Mouse (Mus musculus): ENCODE data around the gene Chst8. TPM values are rescaled to one million over a fixed set of nuclear protein-coding genes. Genes with fewer than 3 reads are reported as not detected.

Chst8 gene
- total RNA-seq, 1 experiment = 2.7 TPM

DNA sequence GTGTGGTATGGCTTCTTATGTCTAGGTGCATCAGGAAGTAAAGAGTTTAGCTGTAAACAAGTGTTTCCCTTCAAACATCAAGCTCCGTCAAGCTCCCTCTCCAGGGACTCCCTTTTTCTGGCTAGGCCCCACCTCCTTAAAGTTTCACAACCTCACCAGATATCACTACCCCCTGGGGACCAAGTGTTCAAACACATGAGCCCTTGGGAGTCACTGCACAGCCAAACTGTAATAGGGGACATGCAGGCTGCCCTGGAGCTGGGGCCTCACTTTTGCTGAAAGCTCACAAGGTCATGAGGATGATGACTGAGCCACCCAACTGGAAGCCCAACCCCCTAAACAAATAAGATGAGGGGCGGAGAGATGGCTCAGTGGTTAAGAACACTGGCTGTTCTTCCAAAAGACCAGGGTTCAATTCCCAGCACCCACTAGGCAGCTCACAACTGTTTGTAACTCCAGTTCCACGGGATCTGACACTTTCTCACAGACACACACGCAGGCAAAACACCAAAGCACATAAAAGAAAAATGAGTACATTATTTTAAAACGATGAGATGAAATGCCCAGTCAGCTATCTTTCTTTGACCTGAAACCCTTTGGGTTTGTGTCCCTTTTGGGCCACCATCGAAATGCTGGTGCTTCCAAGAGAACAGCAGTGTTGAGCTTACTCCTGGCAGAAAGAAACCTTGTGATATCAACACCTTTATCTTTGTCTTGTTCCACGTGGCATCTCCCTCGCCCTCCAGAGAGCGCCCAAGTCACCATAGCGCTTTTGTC is 179.4 kb downstream of the Chst8 start:
- TF ChIP-seq HCFC1 (IDR thresholded peaks at IDR 0.05; ENCODE audit: borderline replicate concordance, insufficient read depth, low read length) = no peak
- TF ChIP-seq ZC3H11A (IDR thresholded peaks at IDR 0.05; ENCODE audit: borderline replicate concordance, low read depth, low read length) = no peak
- 0 out of 2 replicates have a peak, but pooled peaks have one; percentile 58 for TF ChIP-seq MAFK (IDR thresholded peaks at IDR 0.05; ENCODE audit: insufficient read depth, low read depth, low read length)
- peaks cover 0 to 22% of the 10 kb centered on the region in 2 experiments; a peak in 2 of 4 replicates for H3K4me1 ChIP-seq (ENCODE audit: control insufficient read depth in 2 of 2, insufficient read depth in 2 of 2, low read length in 2 of 2, poor library complexity in 1 of 2)
- no peak overlapping the region for H3K9ac ChIP-seq (ENCODE audit: insufficient read depth, low read depth, low read length, poor library complexity, severe bottlenecking)
- no peak overlapping the region for H3K27ac ChIP-seq (ENCODE audit: insufficient read depth, low read depth, low read length, poor library complexity, severe bottlenecking)
- in situ Hi-C loops (cut with MboI; ENCODE audit: low sequenced_read_pairs in 2 of 2, unreplicated experiment in 2 of 2) = no loop called here
- H3K9me3 ChIP-seq (ENCODE audit: control insufficient read depth, insufficient read depth, low read depth, low read length) = no peaks in the 10 kb centered on the region
- no peak overlapping the region for H3K4me3 ChIP-seq (ENCODE audit: insufficient read depth in 1 of 2, low read depth in 1 of 2, low read length in 2 of 2, poor library complexity in 1 of 2, severe bottlenecking in 1 of 2)
- no peak for DNase-seq (ENCODE audit: low read depth, low spot score)
- no peaks in the 10 kb centered on the region for H3K36me3 ChIP-seq (ENCODE audit: control insufficient read depth, insufficient read depth, low read length, poor library complexity, severe bottlenecking)

DNA sequence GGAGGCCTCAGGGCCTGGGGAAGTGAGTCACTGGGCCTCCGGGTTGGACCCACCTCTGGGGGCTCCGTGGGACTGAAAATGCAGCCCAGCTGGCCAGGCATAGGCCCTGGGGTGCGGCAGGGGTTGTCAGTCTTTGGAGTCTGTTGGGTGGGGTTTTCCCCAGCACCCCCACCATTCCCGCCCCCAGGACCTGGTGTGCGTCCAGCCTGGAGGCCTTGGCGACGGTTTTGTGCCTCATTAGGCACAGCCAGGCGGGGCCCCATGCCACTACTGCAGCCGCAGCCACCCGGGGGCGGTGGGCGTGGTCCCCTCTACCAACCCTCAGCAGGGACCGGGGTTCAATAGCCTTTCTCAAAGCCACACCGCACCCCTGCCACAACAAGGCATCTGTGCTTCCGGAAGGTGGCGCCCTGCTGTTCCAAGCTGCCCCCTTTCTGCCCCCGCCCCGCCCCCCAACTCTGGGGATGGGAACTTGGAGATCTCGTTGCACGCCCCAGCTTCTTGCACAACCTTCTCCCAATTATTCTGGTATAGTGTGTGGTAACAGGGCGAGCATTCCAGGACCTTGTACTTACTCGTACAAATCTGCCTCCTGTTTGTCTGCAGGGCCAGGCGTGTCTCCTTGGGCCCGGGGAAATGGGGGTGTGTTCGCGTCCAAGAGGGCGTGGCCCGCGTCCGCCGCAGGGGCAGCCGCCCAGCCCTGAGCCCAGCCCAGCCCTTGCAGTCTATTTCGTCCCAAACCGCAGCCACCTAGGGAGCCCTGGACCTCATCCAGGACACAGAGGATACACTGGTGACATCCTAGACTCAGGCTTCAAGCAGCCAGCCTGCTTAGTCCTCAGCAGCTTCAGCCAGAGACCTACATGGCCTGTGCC is 182.1 kb downstream of the Chst8 start:
- peak overlapping the region; percentile 42; the same call in 1 of the 2 replicates for H3K9ac ChIP-seq (ENCODE audit: insufficient read depth, low read depth, low read length, poor library complexity, severe bottlenecking)
- no peaks in the 10 kb centered on the region for H3K36me3 ChIP-seq (ENCODE audit: control insufficient read depth, insufficient read depth, low read length, poor library complexity, severe bottlenecking)
- peak overlapping the region; percentile 49 to 65 for H3K4me3 ChIP-seq (ENCODE audit: insufficient read depth in 1 of 2, low read depth in 1 of 2, low read length in 2 of 2, poor library complexity in 1 of 2, severe bottlenecking in 1 of 2)
- no peaks in the 10 kb centered on the region for H3K9me3 ChIP-seq (ENCODE audit: control insufficient read depth, insufficient read depth, low read depth, low read length)
- H3K4me1 ChIP-seq (ENCODE audit: control insufficient read depth in 2 of 2, insufficient read depth in 2 of 2, low read length in 2 of 2, poor library complexity in 1 of 2) = peaks cover 0 to 16% of the 10 kb centered on the region in 2 experiments; a peak in 2 of 4 replicates
- H3K27ac ChIP-seq (ENCODE audit: insufficient read depth, low read depth, low read length, poor library complexity, severe bottlenecking) = peak overlapping the region; percentile 70
- in situ Hi-C loops (cut with MboI; ENCODE audit: low sequenced_read_pairs in 2 of 2, unreplicated experiment in 2 of 2) = no loop called here
- no peak for TF ChIP-seq MAFK (IDR thresholded peaks at IDR 0.05; ENCODE audit: insufficient read depth, low read depth, low read length)
- no peak for TF ChIP-seq ZC3H11A (IDR thresholded peaks at IDR 0.05; ENCODE audit: borderline replicate concordance, low read depth, low read length)
- no peak for TF ChIP-seq ZNF384 (IDR thresholded peaks at IDR 0.05; ENCODE audit: low read depth, low read length)
- TF ChIP-seq CHD2 (IDR thresholded peaks at IDR 0.05; ENCODE audit: low read depth, low read length) = no peak
- no peak for TF ChIP-seq HCFC1 (IDR thresholded peaks at IDR 0.05; ENCODE audit: borderline replicate concordance, insufficient read depth, low read length)
- no peak for DNase-seq (ENCODE audit: low read depth, low spot score)

DNA sequence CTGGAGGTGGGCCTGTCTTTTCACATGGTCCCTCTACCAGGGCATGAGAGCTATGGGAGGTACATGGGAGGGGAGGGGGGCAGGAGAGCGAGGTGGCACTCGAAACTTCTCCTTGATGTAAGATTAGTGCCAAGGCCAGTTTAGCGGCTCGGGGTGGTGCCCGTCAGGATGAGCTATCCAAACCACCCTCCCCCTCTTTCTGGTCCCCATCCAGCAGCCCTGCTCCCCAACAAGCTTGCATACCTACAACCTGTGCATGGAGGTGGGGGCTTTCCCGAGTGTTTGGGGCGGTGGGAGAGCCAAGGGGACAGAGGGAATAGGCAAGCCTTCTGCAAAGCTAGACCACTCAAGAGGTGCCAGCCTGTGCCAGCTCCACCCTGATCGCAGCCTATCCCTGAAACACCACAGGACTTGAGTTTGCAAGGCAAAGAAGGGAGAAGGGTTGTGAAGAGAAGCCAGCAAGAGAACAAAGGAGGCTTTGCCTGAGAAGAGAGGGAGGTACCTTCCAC is 182.8 kb downstream of the Chst8 start:
- in situ Hi-C loops (cut with MboI; ENCODE audit: low sequenced_read_pairs in 2 of 2, unreplicated experiment in 2 of 2) = no loop called here
- Histone ChIP-seq H3K27ac (ENCODE audit: insufficient read depth, low read depth, low read length, poor library complexity, severe bottlenecking) (peak overlapping the region; percentile 70), H3K4me1 (ENCODE audit: control insufficient read depth in 2 of 2, insufficient read depth in 2 of 2, low read length in 2 of 2, poor library complexity in 1 of 2) (peaks cover 0 to 19% of the 10 kb centered on the region in 2 experiments; a peak in 2 of 4 replicates), H3K4me3 (ENCODE audit: insufficient read depth in 1 of 2, low read depth in 1 of 2, low read length in 2 of 2, poor library complexity in 1 of 2, severe bottlenecking in 1 of 2) (peak overlapping the region; percentile 49 to 65), H3K9ac (ENCODE audit: insufficient read depth, low read depth, low read length, poor library complexity, severe bottlenecking) (peak overlapping the region; percentile 42; the same call in 1 of the 2 replicates), H3K9me3 (ENCODE audit: control insufficient read depth, insufficient read depth, low read depth, low read length) (no peaks in the 10 kb centered on the region), H3K36me3 (ENCODE audit: control insufficient read depth, insufficient read depth, low read length, poor library complexity, severe bottlenecking) (no peaks in the 10 kb centered on the region)
- DNase-seq (ENCODE audit: low read depth, low spot score) = no peak
- TF ChIP-seq ZC3H11A (IDR thresholded peaks at IDR 0.05; ENCODE audit: borderline replicate concordance, low read depth, low read length) = no peak
- no peak for TF ChIP-seq CHD2 (IDR thresholded peaks at IDR 0.05; ENCODE audit: low read depth, low read length)
- no peak for TF ChIP-seq ZNF384 (IDR thresholded peaks at IDR 0.05; ENCODE audit: low read depth, low read length)
- no peak for TF ChIP-seq HCFC1 (IDR thresholded peaks at IDR 0.05; ENCODE audit: borderline replicate concordance, insufficient read depth, low read length)
- TF ChIP-seq MAFK (IDR thresholded peaks at IDR 0.05; ENCODE audit: insufficient read depth, low read depth, low read length) = no peak

Other genes with a start within 250 kb of the Chst8 start
- gene Kctd15, start 156.0 kb downstream of the Chst8 start, total RNA-seq (2012; rRNA removed) = 15.9 and 18.1 TPM in 2 replicates
- gene Pepd, start 99.7 kb upstream of the Chst8 start, total RNA-seq (2012; rRNA removed) = 49.6 and 53.9 TPM in 2 replicates
- gene Cebpg, start 243.9 kb upstream of the Chst8 start, total RNA-seq (2012; rRNA removed) = 12.8 and 14.0 TPM in 2 replicates